Mouse (Mus musculus) large intestine, adult 2 months (tissue): ENCODE measurements around the gene Disc1. TPM values are rescaled to one million over a fixed set of nuclear protein-coding genes. Genes with fewer than 3 reads are reported as not detected.

Experiments
- DNase-seq: peaks from one replicate; pipeline ENCODE4 v3.0.0-alpha.2; 2012; ENCODE audit warnings: low read depth, low spot score
- WGBS: fragments of 180-500 bp; shearing (Covaris S2); methylation state at CpG from one replicate; pipeline ENCODE4 v1.1.7; 2018; 5-methylcytosine and 5-hydroxymethylcytosine counted together
- polyA plus RNA-seq: library from polyadenylated mRNA; depleted of rRNA; stranded (reverse); fragments of >200 nt; gene quantifications from 2 replicates; pipeline ENCODE4 v1.2.3, GENCODE M21; 2012

Gene Disc1
- polyA plus RNA-seq, 1 experiment, result 0.21 TPM

GRCm38 (mm10) chr8:125246737-125247292 is 192.8 kb downstream of the Disc1 start:
- DNase-seq, result no peak
- 39% methylated on average over 7 of the region's 7 CpGs for WGBS

DNA sequence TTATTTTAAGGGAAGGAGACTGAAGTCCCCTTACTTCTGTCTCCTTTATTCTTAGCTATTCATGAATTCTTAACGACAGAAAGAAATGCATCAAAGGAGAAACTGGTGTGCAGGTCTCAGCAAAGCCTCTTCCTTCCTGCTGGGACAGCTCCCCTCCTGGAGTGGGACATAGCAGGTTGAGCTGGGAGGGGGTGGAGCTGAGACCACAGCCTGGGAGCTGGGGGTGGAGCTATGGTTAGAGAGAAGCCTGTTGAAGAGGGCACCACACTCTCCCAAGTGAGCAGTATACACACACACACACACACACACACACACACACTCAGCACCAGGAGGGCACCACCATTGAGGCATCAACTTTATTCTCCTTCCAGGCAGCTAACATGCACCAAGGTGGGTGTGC is 193.4 kb downstream of the Disc1 start:
- no peak for DNase-seq
- WGBS, result 2% methylated on average over 1 of the region's 1 CpGs

DNA sequence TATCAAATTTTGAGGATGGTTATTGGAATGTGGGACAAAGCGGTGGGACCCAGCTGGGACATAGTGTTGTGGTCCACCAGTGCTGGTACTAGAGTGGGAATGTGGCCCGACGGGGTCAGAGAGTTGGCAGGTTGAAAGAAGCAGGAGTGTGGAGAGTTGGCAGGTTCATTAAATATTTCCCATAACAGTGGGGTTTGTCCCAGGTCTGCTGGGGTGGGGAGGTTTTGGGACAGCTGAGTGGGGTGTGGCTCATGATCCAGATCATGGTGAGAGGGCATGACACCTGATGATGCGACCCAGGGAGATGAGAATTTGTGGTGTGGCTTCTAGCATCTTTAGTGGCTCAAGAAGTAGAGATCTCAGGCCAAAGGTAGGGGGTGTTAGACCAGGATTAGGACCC is 199.0 kb downstream of the Disc1 start:
- DNase-seq, result no peak
- 91% methylated on average over 4 of the region's 4 CpGs for WGBS

DNA sequence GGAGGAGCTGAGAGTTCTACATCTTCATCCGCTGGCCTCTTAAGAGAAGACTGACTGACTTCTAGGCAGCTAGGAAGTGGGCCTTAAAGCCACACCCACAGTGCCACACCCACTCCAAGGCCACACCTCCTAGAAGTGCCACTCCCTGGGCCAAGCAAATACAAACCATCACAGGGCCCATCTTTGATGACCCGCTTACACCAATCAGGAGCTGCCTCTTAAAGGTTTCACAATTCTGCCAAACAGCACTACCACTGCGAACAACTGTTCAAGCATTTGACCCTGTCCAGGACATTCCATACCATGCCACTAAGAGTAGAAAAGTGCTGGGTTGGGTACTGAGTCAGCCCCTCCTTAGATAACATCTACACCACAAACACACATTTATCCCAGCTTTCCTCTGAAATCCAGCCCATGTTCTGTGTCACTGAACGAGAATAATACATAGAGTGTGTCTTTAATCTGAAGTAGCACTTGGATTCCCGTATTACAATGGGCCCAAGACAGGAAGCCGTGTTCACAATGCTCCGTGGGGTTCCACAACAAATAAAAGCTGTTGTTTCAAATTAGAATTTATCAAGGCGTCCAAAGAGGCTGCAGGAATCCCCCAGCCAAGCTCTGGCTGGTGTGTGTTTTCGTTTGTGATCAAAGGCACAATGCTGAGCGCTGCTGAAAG is 199.6 kb downstream of the Disc1 start:
- DNase-seq, result no peak

GRCm38 (mm10) chr8:125254188-125255005 is 200.4 kb downstream of the Disc1 start:
- 35% methylated on average over 23 of the region's 23 CpGs for WGBS
- DNase-seq, result no peak

More for the DNA sequence above, 199.6 kb downstream of the Disc1 start:
- WGBS, result 42% methylated on average over 10 of the region's 10 CpGs

DNA sequence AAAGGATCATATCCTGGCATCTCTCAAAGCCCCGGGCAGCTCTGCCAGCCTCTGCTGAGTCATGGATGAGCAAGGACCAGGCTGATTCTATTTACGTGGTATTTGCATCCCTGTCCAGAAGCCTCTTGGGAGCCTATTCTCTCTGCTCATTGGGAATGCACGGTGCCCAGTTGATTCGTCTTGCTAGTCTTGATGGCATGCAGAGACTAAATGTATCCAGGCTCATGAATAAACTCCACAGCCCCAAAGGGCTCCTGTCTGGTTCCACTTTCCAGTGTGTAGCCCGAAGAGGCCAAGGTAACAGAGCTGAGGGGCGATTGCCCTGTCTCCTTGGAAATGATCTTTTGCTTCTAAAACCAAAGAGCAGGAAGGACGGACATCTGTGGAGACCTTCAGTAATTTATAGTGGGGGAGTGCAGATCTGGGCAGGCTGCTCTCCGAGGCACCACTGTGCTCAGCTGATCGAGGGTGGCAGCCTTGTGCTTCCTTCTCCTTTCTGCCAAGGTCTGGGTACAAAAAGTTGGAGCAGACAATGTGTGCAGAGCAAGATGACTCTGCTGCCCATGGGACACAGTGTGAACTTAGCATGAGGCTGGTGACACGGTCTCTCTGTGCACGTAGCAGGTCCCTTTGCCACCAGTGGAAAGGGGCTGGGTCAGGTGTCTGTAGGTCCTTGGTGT is 201.2 kb downstream of the Disc1 start:
- 75% methylated on average over 11 of the region's 11 CpGs for WGBS
- no peak for DNase-seq

DNA sequence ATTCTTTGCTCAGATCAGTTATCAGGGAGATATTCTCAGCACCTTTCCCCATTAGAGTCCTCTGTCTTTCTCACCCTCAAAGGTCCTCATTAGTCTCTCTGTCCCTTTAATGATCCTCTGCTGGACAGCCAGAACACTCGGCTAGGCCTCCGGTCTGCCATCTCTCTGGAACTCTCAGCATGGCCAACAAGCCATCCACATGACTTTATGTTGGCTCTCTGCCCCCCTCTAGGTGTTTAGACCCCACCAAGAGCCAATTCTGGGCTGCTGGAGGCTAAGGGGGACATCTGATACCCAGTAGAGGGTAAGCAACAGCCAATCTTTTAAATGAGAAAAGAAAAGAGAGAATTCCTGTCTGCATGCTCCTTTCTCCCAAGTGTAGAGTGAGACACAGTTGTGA is 203.7 kb downstream of the Disc1 start:
- DNase-seq, result no peak
- WGBS, result 70% methylated on average over 2 of the region's 2 CpGs

DNA sequence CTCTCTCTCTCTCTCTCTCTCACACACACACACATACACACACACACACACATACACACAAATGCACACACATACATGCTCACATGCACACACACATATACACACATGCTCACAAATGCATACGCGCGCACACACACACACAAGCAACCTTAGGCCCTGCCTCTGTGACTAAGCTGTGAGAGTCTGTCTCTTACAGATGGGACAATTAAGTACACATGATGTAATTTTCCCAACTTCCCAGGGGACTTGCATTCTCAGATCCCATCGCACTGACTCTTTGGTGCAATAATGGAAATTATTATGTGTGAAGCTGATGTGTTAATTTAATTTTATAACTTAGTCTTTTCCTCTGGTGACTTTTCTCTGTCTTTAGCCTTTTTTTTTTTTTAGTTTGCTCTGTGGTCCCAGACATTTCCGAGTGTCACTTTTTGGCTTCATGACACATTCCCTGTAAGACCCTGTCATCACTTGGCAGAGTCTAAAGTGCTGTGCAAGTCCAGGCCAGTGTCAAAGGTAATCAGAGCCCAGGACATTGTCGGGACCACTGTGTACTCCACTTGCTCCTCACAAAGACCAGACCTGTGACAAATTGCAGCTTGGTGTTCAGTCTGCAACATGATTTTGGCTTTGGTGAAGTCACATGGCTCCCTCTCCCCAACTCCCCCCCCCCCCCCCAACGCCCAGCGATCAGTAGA is 205.0 kb downstream of the Disc1 start:
- DNase-seq, result no peak
- WGBS, result 76% methylated on average over 8 of the region's 8 CpGs

DNA sequence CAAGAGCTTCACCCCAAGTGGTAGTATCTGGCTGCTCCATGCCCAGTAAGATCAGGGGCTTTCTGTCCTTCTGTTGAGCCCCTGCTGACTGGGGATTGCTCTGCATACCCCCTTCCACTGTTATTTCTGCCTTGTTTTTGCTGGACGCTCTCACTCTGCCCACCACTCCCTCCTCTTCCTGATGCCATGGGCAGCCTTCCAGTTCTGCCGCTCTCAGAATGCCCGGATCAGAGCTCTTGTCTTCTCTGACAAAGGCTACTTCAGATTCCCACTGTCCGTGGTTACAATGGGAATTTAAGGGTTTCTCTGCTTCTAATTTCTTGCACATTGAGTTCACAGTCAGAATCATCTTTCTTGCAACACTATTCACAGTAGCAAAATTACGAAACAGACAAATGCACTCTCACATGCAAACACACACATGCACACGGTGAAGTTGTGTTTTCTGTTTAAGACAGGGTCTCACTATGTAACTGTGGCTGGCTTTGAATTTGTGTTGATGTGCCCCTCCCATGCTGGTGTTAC is 214.2 kb downstream of the Disc1 start:
- DNase-seq, result no peak
- WGBS, result 67% methylated on average over 6 of the region's 6 CpGs

- DNase-seq, result no peak
- 37% methylated on average over 7 of the region's 7 CpGs for WGBS
Measured at GRCm38 (mm10) chr8:125270292-125270691, 216.3 kb downstream of the Disc1 start.

- 53% methylated on average over 5 of the region's 5 CpGs for WGBS
- DNase-seq, result no peak
Measured at GRCm38 (mm10) chr8:125271357-125271756, 217.4 kb downstream of the Disc1 start.

DNA sequence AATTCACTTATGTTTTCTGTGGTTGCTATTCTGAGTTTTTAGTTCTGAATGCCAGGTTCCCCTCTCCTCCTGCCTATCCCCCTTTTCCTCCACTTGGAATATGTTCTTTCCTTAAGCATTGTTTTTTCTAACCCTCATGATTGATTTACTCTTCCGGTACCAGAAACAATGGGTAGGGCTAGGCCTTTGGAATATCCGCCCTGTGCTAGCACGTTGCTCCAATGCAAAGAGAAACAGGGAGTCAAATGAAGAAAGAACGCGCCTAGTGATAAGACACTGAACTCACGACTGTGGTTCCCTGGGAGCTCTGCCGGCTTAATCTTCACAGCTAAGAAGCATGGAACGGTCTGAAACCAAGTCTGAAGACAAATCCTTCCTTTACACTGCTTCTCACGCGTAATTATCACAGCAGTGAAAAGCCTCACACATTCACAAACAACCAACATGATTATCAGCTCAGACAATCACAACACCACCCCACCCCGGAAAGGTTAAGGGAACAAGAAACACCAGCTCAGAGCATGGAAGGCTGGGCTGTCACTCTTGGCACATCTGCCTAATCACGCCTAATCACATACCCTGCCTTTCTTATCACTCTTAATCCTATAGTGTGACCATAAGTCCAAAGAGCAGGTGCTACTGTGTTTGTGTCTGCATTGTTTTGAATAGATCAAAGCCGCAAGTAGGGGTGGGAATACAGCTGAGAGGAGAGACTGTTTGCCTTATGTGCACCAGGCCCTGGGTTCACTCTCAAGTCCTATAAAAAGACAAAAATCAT is 218.3 kb downstream of the Disc1 start:
- WGBS, result 33% methylated on average over 13 of the region's 13 CpGs
- DNase-seq, result no peak

GRCm38 (mm10) chr8:125277071-125277682 is 223.2 kb downstream of the Disc1 start:
- 49% methylated on average over 11 of the region's 11 CpGs for WGBS

GRCm38 (mm10) chr8:125279156-125279555 is 225.2 kb downstream of the Disc1 start:
- WGBS, result 86% methylated on average over 2 of the region's 2 CpGs

More at GRCm38 (mm10) chr8:125277071-125277682, 223.2 kb downstream of the Disc1 start:
- no peak for DNase-seq

GRCm38 (mm10) chr8:125279892-125280291 is 225.9 kb downstream of the Disc1 start:
- WGBS, result 87% methylated on average over 4 of the region's 4 CpGs
- no peak for DNase-seq

More at GRCm38 (mm10) chr8:125279156-125279555, 225.2 kb downstream of the Disc1 start:
- no peak for DNase-seq

DNA sequence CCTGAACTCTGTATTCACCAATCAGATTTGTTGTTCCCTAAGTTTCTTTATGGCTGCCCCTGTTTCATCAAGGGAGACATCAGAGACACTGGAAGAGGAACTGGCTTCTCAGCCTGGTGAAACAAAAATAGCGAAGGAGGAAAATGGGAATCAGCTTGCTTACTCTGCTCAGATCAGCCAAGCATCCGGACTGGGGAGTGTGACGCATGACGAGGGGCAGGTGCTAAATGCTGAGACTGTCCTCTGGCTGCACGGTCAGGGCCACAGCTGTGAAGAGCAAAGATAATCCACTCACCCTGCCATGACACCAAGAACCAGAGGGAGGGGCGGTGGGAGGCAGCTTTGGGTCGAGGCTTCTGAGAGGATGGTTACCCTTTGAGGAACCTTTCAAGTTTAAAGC is 228.5 kb downstream of the Disc1 start:
- WGBS, result 46% methylated on average over 7 of the region's 7 CpGs
- no peak for DNase-seq

- no peak for DNase-seq
- 78% methylated on average over 6 of the region's 6 CpGs for WGBS
Measured at GRCm38 (mm10) chr8:125283542-125283941, 229.5 kb downstream of the Disc1 start.

DNA sequence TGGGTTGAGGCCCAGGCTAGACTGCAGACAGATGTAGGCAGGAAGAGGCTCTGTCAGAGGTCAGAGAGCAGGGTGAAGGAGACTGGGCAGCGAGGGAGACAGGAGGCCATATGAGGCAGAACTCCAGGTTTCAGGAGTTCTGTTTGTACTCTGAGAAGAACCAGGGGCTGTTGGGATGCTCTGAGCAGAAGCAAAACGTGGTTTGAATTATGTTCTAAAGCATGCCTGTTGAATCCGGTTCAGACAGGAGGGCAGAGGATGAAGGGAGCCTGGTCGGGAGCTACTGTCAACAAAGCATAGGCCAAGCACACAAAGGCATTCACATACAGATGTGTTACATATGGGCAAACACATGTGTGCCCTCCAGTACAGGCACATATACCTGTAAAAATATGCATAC is 230.9 kb downstream of the Disc1 start:
- no peak for DNase-seq
- WGBS, result 70% methylated on average over 4 of the region's 4 CpGs
